Mouse (Mus musculus) liver, postnatal 0 days (tissue): ENCODE results near the gene Laptm5. TPM values are rescaled to one million over a fixed set of nuclear protein-coding genes. Genes with fewer than 3 reads are reported as not detected.

Experiments
- ATAC-seq: fragments of 200-750 bp; cut with Nextera tagmentation; 2 replicates; pipeline ENCODE4 v1.8.0; 2017; ENCODE audit warnings: mild to moderate bottlenecking, moderate library complexity
- DNase-seq: peaks from one replicate; pipeline ENCODE4 v3.0.0-alpha.2; 2016
- H3K27ac ChIP-seq: fragments of 300-500 bp; sonication (generic); 2 replicates; pipeline ENCODE4 v1.5.1; 2014; ENCODE audit warnings: antibody characterized with exemption, moderate library complexity, mild to moderate bottlenecking, low read depth
- H3K27me3 ChIP-seq: fragments of 300-500 bp; sonication (generic); 2 replicates; pipeline ENCODE4 v1.6.1; 2014; ENCODE audit warnings: low read length, control low read depth, mixed read lengths; ENCODE audit not compliant: insufficient read depth
- H3K36me3 ChIP-seq: fragments of 300-500 bp; sonication (generic); replicated peaks from 2 replicates; pipeline ENCODE4 v1.6.1; 2014; ENCODE audit warnings: mild to moderate bottlenecking, control low read depth, low read length, moderate library complexity, mixed read lengths; ENCODE audit not compliant: insufficient read depth
- H3K4me1 ChIP-seq: fragments of 300-500 bp; sonication (generic); 2 replicates; pipeline ENCODE4 v1.6.1; 2014; ENCODE audit warnings: antibody characterized with exemption, mild to moderate bottlenecking, control low read depth; ENCODE audit not compliant: insufficient read depth
- H3K4me2 ChIP-seq: fragments of 300-500 bp; sonication (generic); 2 replicates; pipeline ENCODE4 v1.6.1; 2014; ENCODE audit warnings: low read depth, mild to moderate bottlenecking, low read length, moderate library complexity, mixed read lengths
- H3K4me3 ChIP-seq: fragments of 300-500 bp; sonication (generic); 2 replicates; pipeline ENCODE4 v1.5.1; 2014; ENCODE audit warnings: low read depth, low read length
- H3K9ac ChIP-seq: fragments of 300-500 bp; sonication (generic); replicated peaks from 2 replicates; pipeline ENCODE4 v1.6.1; 2014; ENCODE audit warnings: mild to moderate bottlenecking, moderate library complexity
- H3K9me3 ChIP-seq: fragments of 300-500 bp; sonication (generic); 2 replicates; pipeline ENCODE4 v1.6.1; 2016; ENCODE audit warnings: mild to moderate bottlenecking, control low read depth, low read length, mixed read lengths
- CTCF ChIP-seq: sonication (generic); IDR thresholded peaks from 2 replicates; pipeline ENCODE4 v1.5.1; 2016; ENCODE audit warnings: antibody characterized with exemption, low read depth
- EP300 ChIP-seq: IDR thresholded peaks from 2 replicates; pipeline ENCODE4 v1.6.1; 2016; ENCODE audit warnings: antibody characterized with exemption, low read depth, mild to moderate bottlenecking
- WGBS: fragments of 180-500 bp; shearing (Covaris S2); extraction: QIAGEN DNeasy Blood & Tissue Kit; methylation state at CpG from one replicate; pipeline ENCODE4 v1.1.7; 2014; ENCODE audit not compliant: insufficient replicate concordance; 5-methylcytosine and 5-hydroxymethylcytosine counted together
- polyA plus RNA-seq: library from polyadenylated mRNA; unstranded; fragments of >200 nt; fragmentation: Nextera tagmentation; extraction: Ambion mirVana; gene quantifications from 2 replicates; pipeline ENCODE4 v1.2.1, GENCODE M21; 2015

The Laptm5 gene
- polyA plus RNA-seq, 1 experiment from 2014 or later, result 113 TPM

- no peaks in the 10 kb centered on the region for H3K27me3 ChIP-seq
- no peak for TF ChIP-seq EP300
- TF ChIP-seq CTCF, result no peak
- no peak overlapping the region for H3K4me3 ChIP-seq
- DNase-seq (no peak), ATAC-seq (no peak)
- no peaks in the 10 kb centered on the region for H3K36me3 ChIP-seq
- no peak overlapping the region for H3K9ac ChIP-seq
- H3K4me1 ChIP-seq, result no peaks in the 10 kb centered on the region
- WGBS, result 68% methylated on average over 17 of the region's 17 CpGs
- H3K27ac ChIP-seq, result no peak overlapping the region
- no peaks in the 10 kb centered on the region for H3K9me3 ChIP-seq
- no peak overlapping the region for H3K4me2 ChIP-seq
Observed at GRCm38 (mm10) chr4:130984416-130985182, 71.7 kb downstream of the Laptm5 start.

Other genes with a start within 250 kb of the Laptm5 start
- gene Pum1, start 249.8 kb upstream of the Laptm5 start, polyA plus RNA-seq, result 14.8 and 16.7 TPM in 2 replicates
- gene Sdc3, start 120.6 kb upstream of the Laptm5 start, polyA plus RNA-seq, result 8.7 TPM in 2 replicates
- 0.05 TPM in 1 of 2 replicates, not detected in the other for gene Matn1, start 31.3 kb downstream of the Laptm5 start, polyA plus RNA-seq